Mouse (Mus musculus): Measurements from ENCODE around the gene Cbln4.

DNA sequence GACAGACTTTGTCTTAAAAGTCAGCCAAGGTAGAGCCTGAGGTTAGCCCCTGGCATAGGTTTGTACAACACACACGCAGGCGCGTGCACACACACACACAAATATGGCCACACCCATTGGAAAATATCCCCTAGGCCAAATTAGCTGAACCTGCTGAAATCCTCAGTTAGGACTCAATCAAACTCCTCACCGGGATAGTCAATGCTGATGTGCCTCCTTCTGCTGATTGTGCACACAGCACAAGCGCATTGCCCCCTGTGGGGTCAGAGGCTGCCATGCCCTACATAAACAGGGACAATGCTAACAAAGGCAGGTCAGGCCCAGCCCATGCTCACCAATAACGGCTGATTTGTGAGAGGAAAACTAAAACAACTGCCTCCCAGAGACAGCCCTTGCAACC is 56.6 kb downstream of the Cbln4 start:
- no peak for TF ChIP-seq CTCF (IDR thresholded peaks at IDR 0.05; ENCODE audit: low read depth)
- no peak for TF ChIP-seq EP300 (IDR thresholded peaks at IDR 0.05; ENCODE audit: low read depth)

Measured in liver, embryonic 14.5 days (tissue).